Mouse (Mus musculus) lung, embryonic 16.5 days (tissue): ENCODE measurements at regions not wholly inside any gene's neighbourhood (a gene's known extent, or its start where the extent isn't known, plus 50 kb on each side); places are given as distances from the start of the nearest gene placed in this dataset.

Source experiments
- ATAC-seq: fragments of 200-750 bp; cut with Nextera tagmentation; 2 replicates; pipeline ENCODE4 v1.8.0; 2017; ENCODE audit warnings: low read depth, mild to moderate bottlenecking, moderate library complexity
- H3K27ac ChIP-seq: fragments of 300-500 bp; sonication (generic); 2 replicates; pipeline ENCODE4 v1.5.1; 2014; ENCODE audit warnings: mild to moderate bottlenecking, control low read depth, low read length
- H3K27me3 ChIP-seq: fragments of 300-500 bp; sonication (generic); 2 replicates; pipeline ENCODE4 v1.6.1; 2014; ENCODE audit warnings: low read depth, low read length, mixed read lengths; ENCODE audit not compliant: control insufficient read depth, insufficient read depth
- H3K36me3 ChIP-seq: fragments of 300-500 bp; sonication (generic); 2 replicates; pipeline ENCODE4 v1.6.1; 2014; ENCODE audit warnings: low read length; ENCODE audit not compliant: control insufficient read depth, insufficient read depth
- H3K4me1 ChIP-seq: fragments of 300-500 bp; sonication (generic); replicated peaks from 2 replicates; pipeline ENCODE4 v1.6.1; 2014; ENCODE audit warnings: low read length, mixed read lengths; ENCODE audit not compliant: control insufficient read depth, insufficient read depth
- H3K4me2 ChIP-seq: fragments of 300-500 bp; sonication (generic); 2 replicates; pipeline ENCODE4 v1.6.1; 2014; ENCODE audit warnings: low read depth, low read length, control low read depth
- H3K4me3 ChIP-seq: fragments of 300-500 bp; sonication (generic); 2 replicates; pipeline ENCODE4 v1.5.1; 2014; ENCODE audit warnings: mild to moderate bottlenecking, low read length, control low read depth
- H3K9ac ChIP-seq: fragments of 300-500 bp; sonication (generic); 2 replicates; pipeline ENCODE4 v1.6.1; 2014; ENCODE audit warnings: low read length, control low read depth
- H3K9me3 ChIP-seq: fragments of 300-500 bp; sonication (generic); 2 replicates; pipeline ENCODE4 v1.6.1; 2016; ENCODE audit warnings: low read length; ENCODE audit not compliant: control insufficient read depth
- WGBS: fragments of 180-500 bp; shearing (Covaris S2); extraction: QIAGEN DNeasy Blood & Tissue Kit; methylation state at CpG from one replicate; pipeline ENCODE4 v1.1.7; 2014; 5-methylcytosine and 5-hydroxymethylcytosine counted together

DNA sequence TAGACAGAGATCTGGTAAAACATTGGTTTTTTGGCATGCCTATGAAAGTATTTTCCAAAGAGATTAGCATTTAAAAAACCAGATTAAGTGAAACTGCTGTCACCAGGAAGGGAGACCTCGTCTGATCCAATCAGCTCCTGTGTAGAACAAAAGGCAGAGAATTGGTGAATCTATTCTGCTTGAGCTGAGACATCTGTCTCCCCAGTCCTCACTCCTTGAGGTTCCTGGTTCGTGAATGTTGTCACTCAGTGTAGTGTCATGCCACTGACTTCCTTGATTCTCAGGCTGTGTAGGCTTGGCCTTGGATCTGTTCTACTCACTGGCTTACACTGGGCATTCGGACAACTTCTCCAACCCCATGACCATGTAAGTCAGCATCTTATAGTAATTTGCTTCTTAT is 105.9 kb upstream of the Cxxc4 start:
- whole genome bisulfite sequencing, result 55% methylated on average over 3 of the region's 3 CpGs

DNA sequence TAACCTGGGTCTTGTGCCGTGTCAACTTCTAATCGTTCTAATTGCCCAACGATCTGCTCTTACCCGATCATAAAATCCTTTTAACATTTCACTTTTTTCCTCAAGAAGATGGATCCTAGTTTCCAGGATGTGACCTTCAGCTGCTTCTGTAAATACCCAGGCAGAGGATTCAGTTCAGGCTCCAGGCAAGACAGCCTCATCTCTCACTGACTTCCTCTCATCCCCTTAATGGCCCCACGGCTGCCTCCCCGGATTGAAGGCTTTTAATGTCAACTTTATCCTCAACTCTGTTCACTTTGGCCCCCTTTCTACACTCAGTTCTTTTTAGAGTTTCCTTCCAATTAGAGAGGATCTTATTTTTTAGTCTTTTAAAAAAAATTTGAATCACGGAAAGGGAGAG is 91.0 kb upstream of the Cxxc4 start:
- H3K9me3 ChIP-seq, result no peaks in the 10 kb centered on the region
- peaks cover 7% of the 10 kb centered on the region for H3K4me1 ChIP-seq
- no peak for ATAC-seq
- H3K9ac ChIP-seq, result no peak overlapping the region
- 24% methylated on average over 7 of the region's 7 CpGs for WGBS
- H3K4me3 ChIP-seq, result no peak overlapping the region
- no peak overlapping the region for H3K27ac ChIP-seq
- no peaks in the 10 kb centered on the region for H3K27me3 ChIP-seq
- H3K36me3 ChIP-seq, result no peaks in the 10 kb centered on the region
- H3K4me2 ChIP-seq, result peak overlapping the region; percentile 5; the same call in 1 of the 2 replicates

More for the DNA sequence above, 105.9 kb upstream of the Cxxc4 start:
- H3K4me3 ChIP-seq, result no peak overlapping the region
- no peaks in the 10 kb centered on the region for H3K36me3 ChIP-seq
- H3K4me1 ChIP-seq, result no peaks in the 10 kb centered on the region
- no peak overlapping the region for H3K27ac ChIP-seq
- ATAC-seq, result no peak
- H3K9ac ChIP-seq, result no peak overlapping the region
- H3K4me2 ChIP-seq, result no peak overlapping the region
- no peaks in the 10 kb centered on the region for H3K27me3 ChIP-seq
- H3K9me3 ChIP-seq, result no peaks in the 10 kb centered on the region

- Histone ChIP-seq H3K4me3 (no peak overlapping the region), H3K4me2 (no peak overlapping the region), H3K9ac (no peak overlapping the region), H3K9me3 (no peaks in the 10 kb centered on the region), H3K36me3 (no peaks in the 10 kb centered on the region), H3K27me3 (no peaks in the 10 kb centered on the region), H3K27ac (no peak overlapping the region), H3K4me1 (peaks cover 7% of the 10 kb centered on the region)
- no peak for ATAC-seq
- 85% methylated on average over 3 of the region's 3 CpGs for WGBS
Measured at GRCm38 (mm10) chr3:134145935-134146334, 90.3 kb upstream of the Cxxc4 start.

DNA sequence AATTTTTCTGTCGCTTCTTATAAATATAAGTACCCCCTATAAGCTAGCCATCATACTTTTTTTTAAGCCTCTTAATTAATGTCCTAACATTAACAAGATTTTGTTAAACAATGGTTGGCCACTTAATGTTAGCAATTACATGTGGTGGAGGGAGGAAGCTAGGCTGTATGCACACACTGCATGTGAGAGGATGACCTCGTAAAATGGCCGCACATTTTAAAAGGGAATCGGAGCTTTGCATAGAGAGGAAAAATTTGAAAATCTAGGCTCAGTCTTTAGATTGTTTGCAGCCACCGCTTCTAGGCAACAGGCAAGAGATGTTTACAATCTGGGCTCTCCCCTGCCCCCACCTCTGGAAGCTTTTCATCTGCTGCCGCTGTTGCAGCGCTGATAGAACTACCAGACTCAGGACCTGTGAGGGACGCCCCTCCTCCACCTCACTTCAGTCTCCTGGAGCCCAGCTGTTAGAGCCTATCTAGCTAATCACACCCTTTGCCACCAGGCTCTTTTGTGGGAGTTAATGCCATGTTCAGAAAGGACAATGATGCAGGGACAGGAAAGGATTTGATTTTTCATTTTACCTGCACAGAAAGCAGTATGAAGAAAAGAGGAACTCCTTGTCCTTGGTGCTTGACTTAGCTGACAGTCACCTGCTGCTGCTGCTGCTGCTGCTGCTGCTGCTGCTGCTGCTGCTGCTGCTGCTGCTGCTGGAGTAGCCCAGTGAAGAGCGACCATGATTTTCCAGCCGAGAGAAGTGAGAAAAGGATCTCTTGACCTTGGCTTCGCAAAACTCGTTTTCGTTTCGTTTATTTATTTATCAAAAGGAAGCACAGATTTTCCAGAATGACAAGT is 89.7 kb upstream of the Cxxc4 start:
- Histone ChIP-seq H3K9ac (peak overlapping the region; percentile 41), H3K4me3 (peak overlapping the region; percentile 38), H3K27ac (no peak overlapping the region), H3K27me3 (no peaks in the 10 kb centered on the region), H3K36me3 (no peaks in the 10 kb centered on the region), H3K4me2 (peak overlapping the region; percentile 61), H3K9me3 (no peaks in the 10 kb centered on the region), H3K4me1 (peaks cover 7% of the 10 kb centered on the region)
- ATAC-seq, result peak; percentile 76
- 7% methylated on average over 14 of the region's 14 CpGs for WGBS

- H3K27me3 ChIP-seq, result no peaks in the 10 kb centered on the region
- no peak overlapping the region for H3K27ac ChIP-seq
- H3K4me1 ChIP-seq, result no peaks in the 10 kb centered on the region
- H3K4me2 ChIP-seq, result no peak overlapping the region
- H3K36me3 ChIP-seq, result no peaks in the 10 kb centered on the region
- no peaks in the 10 kb centered on the region for H3K9me3 ChIP-seq
- 72% methylated on average over 5 of the region's 5 CpGs for WGBS
- no peak overlapping the region for H3K4me3 ChIP-seq
- no peak for ATAC-seq
- no peak overlapping the region for H3K9ac ChIP-seq
Measured at GRCm38 (mm10) chr3:134162288-134162687, 74.0 kb upstream of the Cxxc4 start.

- Histone ChIP-seq H3K4me2 (no peak overlapping the region), H3K9ac (no peak overlapping the region), H3K4me3 (no peak overlapping the region), H3K27me3 (no peaks in the 10 kb centered on the region), H3K36me3 (no peaks in the 10 kb centered on the region), H3K4me1 (no peaks in the 10 kb centered on the region), H3K9me3 (no peaks in the 10 kb centered on the region), H3K27ac (no peak overlapping the region)
- 20% methylated on average over 1 of the region's 1 CpGs for WGBS
- ATAC-seq, result no peak
Measured at GRCm38 (mm10) chr3:134169922-134170321, 66.4 kb upstream of the Cxxc4 start.

- H3K27me3 ChIP-seq, result no peaks in the 10 kb centered on the region
- no peak overlapping the region for H3K27ac ChIP-seq
- no peaks in the 10 kb centered on the region for H3K4me1 ChIP-seq
- H3K4me2 ChIP-seq, result no peak overlapping the region
- 22% methylated on average over 3 of the region's 3 CpGs for WGBS
- ATAC-seq, result no peak
- no peaks in the 10 kb centered on the region for H3K36me3 ChIP-seq
- no peak overlapping the region for H3K4me3 ChIP-seq
- H3K9ac ChIP-seq, result no peak overlapping the region
- H3K9me3 ChIP-seq, result no peaks in the 10 kb centered on the region
Measured at GRCm38 (mm10) chr3:134172357-134172756, 63.9 kb upstream of the Cxxc4 start.

DNA sequence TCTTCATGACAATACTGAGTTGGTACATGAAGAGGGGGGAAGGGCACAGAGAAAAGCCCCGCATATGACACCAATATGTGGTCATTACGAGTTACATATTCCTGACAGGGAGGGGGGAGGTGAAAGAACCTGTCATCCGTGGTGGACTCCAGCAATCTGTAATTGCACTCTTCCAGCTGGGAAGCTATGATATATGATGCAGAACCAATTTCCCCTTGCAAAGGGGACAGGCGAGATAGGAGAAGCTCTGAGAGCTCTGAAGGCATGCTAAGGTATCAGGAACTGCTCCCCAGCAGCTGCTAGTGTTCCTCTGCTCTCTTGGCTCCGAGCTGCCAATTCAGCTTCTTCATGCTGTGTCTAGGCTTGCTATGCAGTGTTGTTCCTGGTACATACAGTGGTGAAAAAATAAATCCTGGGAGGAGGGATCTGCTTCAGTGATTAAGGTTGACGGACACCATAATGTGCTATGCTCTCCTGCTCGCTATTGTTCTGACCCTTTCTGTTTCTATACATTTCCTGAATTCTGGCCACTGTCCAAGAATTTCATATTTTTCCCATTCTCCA is 57.7 kb upstream of the Cxxc4 start:
- no peak overlapping the region for H3K27ac ChIP-seq
- H3K9ac ChIP-seq, result no peak overlapping the region
- 59% methylated on average over 7 of the region's 7 CpGs for WGBS
- H3K4me1 ChIP-seq, result no peaks in the 10 kb centered on the region
- no peak overlapping the region for H3K4me2 ChIP-seq
- H3K36me3 ChIP-seq, result no peaks in the 10 kb centered on the region
- H3K27me3 ChIP-seq, result no peaks in the 10 kb centered on the region
- H3K4me3 ChIP-seq, result no peak overlapping the region
- ATAC-seq, result no peak
- H3K9me3 ChIP-seq, result no peaks in the 10 kb centered on the region

DNA sequence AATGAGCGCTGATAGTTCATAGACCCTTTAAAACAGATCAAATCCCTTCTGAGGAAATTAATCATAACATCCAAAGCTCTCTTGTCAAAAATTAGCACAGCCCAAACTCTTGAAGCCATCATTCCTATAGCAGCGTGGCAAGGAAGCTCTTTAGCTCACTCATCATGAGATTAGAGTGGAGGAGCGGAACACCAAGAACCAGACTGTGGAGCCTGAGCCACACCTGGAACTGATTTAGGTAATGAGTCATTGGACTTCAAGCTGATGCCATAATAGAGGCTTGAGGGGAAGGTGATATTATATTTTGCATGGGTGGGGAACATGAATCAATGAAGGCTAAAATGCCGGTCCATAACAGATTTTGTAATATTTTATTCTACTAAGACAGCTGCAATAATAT is 52.2 kb upstream of the Cxxc4 start:
- ATAC-seq, result no peak
- no peaks in the 10 kb centered on the region for H3K4me1 ChIP-seq

More for the DNA sequence above, 52.2 kb upstream of the Cxxc4 start:
- 86% methylated on average over 4 of the region's 4 CpGs for WGBS
- no peak overlapping the region for H3K4me2 ChIP-seq
- H3K36me3 ChIP-seq, result no peaks in the 10 kb centered on the region
- H3K27ac ChIP-seq, result no peak overlapping the region
- H3K27me3 ChIP-seq, result no peaks in the 10 kb centered on the region
- no peak overlapping the region for H3K4me3 ChIP-seq
- no peak overlapping the region for H3K9ac ChIP-seq
- no peaks in the 10 kb centered on the region for H3K9me3 ChIP-seq
